Mouse (Mus musculus) lung, adult 2 months (tissue): Measurements from ENCODE around the gene Smco1. TPM values are rescaled to one million over a fixed set of nuclear protein-coding genes. Genes with fewer than 3 reads are reported as not detected.

ENCODE experiments used
- DNase-seq: peaks from one replicate; pipeline ENCODE4 v3.0.0; 2022
- H3K4me1 ChIP-seq: fragments of 200-500 bp; 2 replicates; pipeline ENCODE4 v1.6.1; 2011; ENCODE audit warnings: low read length; ENCODE audit not compliant: control insufficient read depth, insufficient read depth
- H3K4me3 ChIP-seq: fragments of 200-500 bp; replicated peaks from 2 replicates; pipeline ENCODE3; 2011; ENCODE audit warnings: low read depth, mild to moderate bottlenecking, control low read depth, low read length; ENCODE audit errors: extremely low read depth
- CTCF ChIP-seq: fragments of 200-500 bp; IDR thresholded peaks from 2 replicates; pipeline ENCODE4 v1.5.1; 2011; ENCODE audit warnings: mild to moderate bottlenecking, low read length, control low read depth; ENCODE audit not compliant: insufficient read depth
- POLR2A ChIP-seq: fragments of 200-500 bp; IDR thresholded peaks from 2 replicates; pipeline ENCODE4 v1.6.1; 2011; ENCODE audit warnings: low read depth, mild to moderate bottlenecking, control low read depth, low read length, borderline replicate concordance; ENCODE audit errors: extremely low read depth
- WGBS: fragments of 180-500 bp; shearing (Covaris S2); methylation state at CpG from one replicate; pipeline ENCODE4 v1.1.7; 2018; 5-methylcytosine and 5-hydroxymethylcytosine counted together
- polyA plus RNA-seq: library from polyadenylated mRNA; depleted of rRNA; stranded (reverse); fragments of >200 nt; gene quantifications from 2 replicates; pipeline ENCODE4 v1.2.3, GENCODE M21; 2012; rRNA removed

The Smco1 gene
- polyA plus RNA-seq, 1 experiment: 0.13 TPM

GRCm38 (mm10) chr16:32303886-32304285 lies 32.6 kb downstream of the Smco1 start:
- TF ChIP-seq CTCF (no peak), POLR2A (no peak)

GRCm38 (mm10) chr16:32311970-32312369 lies 40.7 kb downstream of the Smco1 start:
- Histone ChIP-seq H3K4me3 (no peak overlapping the region), H3K4me1 (no peaks in the 10 kb centered on the region)
- 83% methylated on average over 4 of the region's 4 CpGs for WGBS
- no peak for DNase-seq
- no peak for TF ChIP-seq POLR2A
- no peak for TF ChIP-seq CTCF

More at GRCm38 (mm10) chr16:32303886-32304285, 32.6 kb downstream of the Smco1 start:
- Histone ChIP-seq H3K4me3 (no peak overlapping the region), H3K4me1 (no peaks in the 10 kb centered on the region)
- WGBS: 92% methylated on average over 7 of the region's 7 CpGs
- no peak for DNase-seq

- no peak for DNase-seq
- 40% methylated on average over 5 of the region's 5 CpGs for WGBS
- TF ChIP-seq CTCF: no peak
- TF ChIP-seq POLR2A: no peak
- H3K4me3 ChIP-seq: no peak overlapping the region
- H3K4me1 ChIP-seq: no peaks in the 10 kb centered on the region
These were observed 41.1 kb downstream of the Smco1 start for GRCm38 (mm10) chr16:32312386-32312785.

- Histone ChIP-seq H3K4me1 (no peaks in the 10 kb centered on the region), H3K4me3 (no peak overlapping the region)
- 73% methylated on average over 4 of the region's 4 CpGs for WGBS
- TF ChIP-seq POLR2A: no peak
- TF ChIP-seq CTCF: no peak
- DNase-seq: no peak
These were observed 41.6 kb downstream of the Smco1 start for GRCm38 (mm10) chr16:32312859-32313258.

- H3K4me1 ChIP-seq: no peaks in the 10 kb centered on the region
- DNase-seq: no peak
- WGBS: 78% methylated on average over 2 of the region's 2 CpGs
- no peak overlapping the region for H3K4me3 ChIP-seq
- TF ChIP-seq POLR2A (no peak), CTCF (no peak)
These were observed 45.3 kb downstream of the Smco1 start for GRCm38 (mm10) chr16:32316601-32317000.

- H3K4me1 ChIP-seq: no peaks in the 10 kb centered on the region
- H3K4me3 ChIP-seq: no peak overlapping the region
- WGBS: 19% methylated on average over 7 of the region's 7 CpGs
- DNase-seq: no peak
- TF ChIP-seq POLR2A (no peak), CTCF (no peak)
These were observed 52.7 kb downstream of the Smco1 start for GRCm38 (mm10) chr16:32323953-32324352.

Other genes with a start within 250 kb of the Smco1 start
- gene Pak2, start 192.1 kb upstream of the Smco1 start, polyA plus RNA-seq: 19.2 and 22.5 TPM in 2 replicates
- 19.6 and 20.0 TPM in 2 replicates for gene Pigx, start 171.7 kb upstream of the Smco1 start, polyA plus RNA-seq
- 7.8 and 9.2 TPM in 2 replicates for gene Cep19, start 171.7 kb upstream of the Smco1 start, polyA plus RNA-seq
- gene Nrros, start 105.9 kb upstream of the Smco1 start, polyA plus RNA-seq: 40.6 and 40.9 TPM in 2 replicates
- gene Bex6, start 91.6 kb upstream of the Smco1 start, polyA plus RNA-seq: not detected in 2 replicates
- 3.7 and 5.2 TPM in 2 replicates for gene Fbxo45, start 24.3 kb upstream of the Smco1 start, polyA plus RNA-seq
- 2.6 and 5.5 TPM in 2 replicates for gene Wdr53, start 24.2 kb upstream of the Smco1 start, polyA plus RNA-seq
- gene Rnf168, start 6.0 kb downstream of the Smco1 start, polyA plus RNA-seq: 8.2 and 12.0 TPM in 2 replicates
- gene Ubxn7, start 60.8 kb downstream of the Smco1 start, polyA plus RNA-seq: 16.8 and 22.2 TPM in 2 replicates
- gene Tm4sf19, start 129.0 kb downstream of the Smco1 start, polyA plus RNA-seq: 0.29 TPM in 1 of 2 replicates, not detected in the other
- gene Tctex1d2, start 148.2 kb downstream of the Smco1 start, polyA plus RNA-seq: 3.3 and 5.5 TPM in 2 replicates
- gene Pcyt1a, start 159.5 kb downstream of the Smco1 start, polyA plus RNA-seq: 37.0 and 55.2 TPM in 2 replicates
- 0.11 and 0.17 TPM in 2 replicates for gene Slc51a, start 216.4 kb downstream of the Smco1 start, polyA plus RNA-seq
- not detected in 2 replicates for gene Zdhhc19, start 224.8 kb downstream of the Smco1 start, polyA plus RNA-seq